Mouse (Mus musculus) myocyte (in vitro differentiated cells): ENCODE results near the gene Srrt.

Source experiments
- E2F4 ChIP-seq: IDR thresholded peaks from one replicate; pipeline ENCODE4 v1.6.1; 2011; ENCODE audit warnings: mild to moderate bottlenecking, control low read depth, moderate library complexity; ENCODE audit not compliant: insufficient read depth
- MYOD1 ChIP-seq, 3 experiments: IDR thresholded peaks; one replicate each; pipeline ENCODE4 v1.6.1; 2011; ENCODE audit warnings: control low read depth in 2 of 3, low read depth in 2 of 3, mild to moderate bottlenecking in 2 of 3, moderate library complexity in 1 of 3; ENCODE audit not compliant: insufficient read length in 2 of 3, control insufficient read depth in 1 of 3
- MYOG ChIP-seq, 3 experiments: IDR thresholded peaks; one replicate each; pipeline ENCODE4 v1.6.1; 2011; ENCODE audit warnings: control low read depth in 2 of 3, low read depth in 2 of 3, mild to moderate bottlenecking in 2 of 3; ENCODE audit not compliant: insufficient read length in 2 of 3, control insufficient read depth in 1 of 3, insufficient read depth in 1 of 3
- POLR2A ChIP-seq: IDR thresholded peaks from one replicate; pipeline ENCODE4 v1.6.1; 2011; ENCODE audit warnings: low read depth, mild to moderate bottlenecking, control low read depth, moderate library complexity; ENCODE audit not compliant: insufficient read length
- TCF3 ChIP-seq: IDR thresholded peaks from one replicate; pipeline ENCODE4 v1.6.1; 2011; ENCODE audit warnings: low read depth, control low read depth; ENCODE audit not compliant: insufficient read length
- USF1 ChIP-seq: IDR thresholded peaks from one replicate; pipeline ENCODE4 v1.6.1; 2011; ENCODE audit warnings: low read depth, mild to moderate bottlenecking, control low read depth, moderate library complexity

DNA sequence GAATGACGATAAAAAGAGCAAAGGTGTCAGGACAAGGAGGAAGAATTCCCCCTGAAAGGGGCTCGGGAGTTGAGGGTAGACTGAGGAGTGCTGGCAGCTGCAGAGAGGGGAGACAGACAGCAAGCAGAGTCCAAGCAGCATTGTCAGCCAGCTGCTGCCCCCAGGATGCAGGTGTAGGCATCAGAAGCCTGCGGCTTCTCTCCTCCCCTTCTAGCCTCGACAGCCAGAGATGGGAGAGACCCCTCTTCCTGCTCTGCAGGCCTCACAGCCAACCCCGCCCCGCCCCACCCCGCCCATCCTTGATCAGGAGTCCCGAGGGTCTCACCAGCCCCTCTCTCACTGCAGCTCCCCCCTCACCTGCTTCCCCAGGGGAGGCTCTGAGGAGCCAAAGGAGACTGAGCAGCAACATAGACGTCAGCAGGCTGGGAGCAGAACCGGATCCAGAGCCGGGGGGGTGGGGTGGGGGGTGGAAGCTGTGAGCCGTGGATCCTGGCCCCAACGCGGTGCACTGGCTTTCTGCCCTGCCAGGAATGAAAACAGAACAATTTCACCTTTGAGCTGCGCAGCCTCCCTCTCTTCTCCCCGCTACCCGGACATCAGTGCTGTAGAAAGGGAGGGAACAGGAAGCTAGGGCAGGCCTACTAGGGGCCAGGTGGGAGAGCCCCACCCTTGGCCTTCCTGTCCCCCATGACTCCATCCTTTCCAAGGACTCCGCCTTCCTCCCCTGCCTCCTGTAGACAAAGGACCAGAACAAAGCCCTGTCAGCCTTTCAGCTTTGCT is 39.2 kb downstream of the Srrt start:
- TF ChIP-seq USF1 (no peak), TCF3 (no peak), MYOG (IDR thresholded peaks at IDR 0.05; ENCODE audit: control insufficient read depth in 1 of 3, insufficient read depth in 1 of 3, insufficient read length in 2 of 3, low read depth in 2 of 3) (no peak), E2F4 (no peak), POLR2A (no peak), MYOD1 (IDR thresholded peaks at IDR 0.05; ENCODE audit: control insufficient read depth in 1 of 3, insufficient read length in 2 of 3, low read depth in 2 of 3) (no peak)
